Mouse (Mus musculus) gastrocnemius, adult 18-20 months (tissue): ENCODE data around the gene Samt4. TPM values are rescaled to one million over a fixed set of nuclear protein-coding genes. Genes with fewer than 3 reads are reported as not detected.
"Not testable (repeated sequence)": the region's sequence is repeated elsewhere in the genome, so short reads cannot be mapped to it uniquely, and the experiment has no call there.

ENCODE experiments used
- DNase-seq: peaks from one replicate; pipeline ENCODE4 v3.0.0; 2021; ENCODE audit warnings: low spot score
- long read RNA-seq, 2 experiments: library from polyadenylated mRNA; stranded (forward); transcript quantifications; one replicate each; pipeline ENCODE4 v2.0.0; 2021
- total RNA-seq, 2 experiments: library from RNA; stranded (reverse); gene quantifications; 2 replicates each; pipeline ENCODE4 v1.2.3; 2021

Gene Samt4
- not detected for total RNA-seq
- long read RNA-seq, experiment 1, result 0 reads
- long read RNA-seq, experiment 2, result 0 reads

DNA sequence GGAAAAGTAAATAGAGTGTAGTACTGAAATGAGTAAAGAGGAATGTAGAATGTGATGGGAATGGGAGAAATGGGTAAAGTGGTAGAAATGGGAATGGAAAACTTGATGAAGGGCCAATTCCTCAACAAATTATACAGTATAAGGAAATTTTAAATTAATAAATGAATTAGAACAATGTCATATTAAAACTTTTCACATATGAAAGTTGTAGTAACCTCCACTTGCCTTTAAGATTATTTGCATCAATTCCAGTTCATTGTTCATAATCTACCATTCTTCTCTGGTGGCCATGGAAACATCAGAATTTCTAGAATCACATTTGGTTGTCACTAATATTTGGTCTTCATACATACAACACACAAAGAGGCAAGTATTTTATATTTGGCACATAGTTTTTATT, at the start of gene Samt4:
Gene Samt4, plus strand, starts transcription at position 301 of the 400 bp plus-strand sequence.
- no peak for DNase-seq

DNA sequence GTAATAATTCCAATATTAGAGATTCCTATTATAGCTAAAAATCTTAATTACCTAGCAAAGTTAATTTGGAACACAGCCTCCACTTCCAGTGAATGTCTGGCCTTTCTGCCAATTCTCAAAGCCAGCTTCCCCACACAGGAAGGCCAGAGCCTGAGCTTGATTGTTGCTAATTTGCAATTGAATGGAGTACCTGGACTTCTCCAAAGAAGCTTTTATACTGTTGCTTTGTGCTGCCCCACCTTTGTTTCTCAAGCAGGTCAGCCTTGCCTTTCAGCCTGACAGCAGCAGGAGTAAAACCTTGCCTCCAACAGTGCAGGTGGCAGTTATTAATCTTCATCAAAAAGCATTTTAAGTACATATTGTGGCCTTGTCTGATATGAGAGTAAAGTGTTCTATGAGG, 38.1 kb upstream of the Samt4 start:
- DNase-seq, result not testable (repeated sequence)

DNA sequence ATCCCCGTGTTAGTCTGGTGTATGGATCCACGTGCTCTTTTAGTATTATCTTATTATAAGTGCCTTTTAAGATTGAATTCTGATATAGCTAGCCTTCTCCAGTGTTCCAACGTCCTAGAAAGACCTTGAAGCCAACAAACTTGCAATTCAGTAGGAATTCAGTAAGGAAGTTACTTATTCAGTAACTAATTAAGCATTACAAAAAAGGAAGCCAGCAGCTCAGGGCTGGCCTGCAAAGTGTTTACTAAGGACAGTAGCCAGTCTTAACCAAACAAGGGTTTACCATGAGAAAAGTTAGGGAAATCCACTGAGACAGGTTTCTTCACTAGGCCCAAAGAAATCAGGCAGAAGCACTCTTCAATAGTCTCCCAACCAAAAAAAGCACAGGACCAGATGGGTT, 13.4 kb upstream of the Samt4 start:
- not testable (repeated sequence) for DNase-seq

Other genes with a start within 250 kb of the Samt4 start
- not detected for gene 4930524N10Rik, start 138.6 kb upstream of the Samt4 start, total RNA-seq
- not detected for gene Samt2, start 97.4 kb downstream of the Samt4 start, total RNA-seq